Mouse (Mus musculus) layer of hippocampus, adult 18-20 months (tissue): ENCODE data around the gene Gm17660. TPM values are rescaled to one million over a fixed set of nuclear protein-coding genes. Genes with fewer than 3 reads are reported as not detected.
"Not testable (repeated sequence)": the region's sequence is repeated elsewhere in the genome, so short reads cannot be mapped to it uniquely, and the experiment has no call there.

ENCODE experiments used
- DNase-seq, 2 experiments: peaks; one replicate each; pipeline ENCODE4 v3.0.0; 2022; ENCODE audit warnings: low spot score in 2 of 2
- microRNA-seq, 2 experiments: library from miRNA; unstranded; fragments of <30 nt; microRNA quantifications; one replicate each; pipeline ENCODE4 v1.2.0; 2021
- total RNA-seq, 2 experiments: library from RNA; stranded (reverse); gene quantifications; 2 replicates each; pipeline ENCODE4 v1.2.3; 2021

Gm17660 gene
- total RNA-seq, 2 experiments from 2014 or later: not detected

- no peak for DNase-seq
Measured at GRCm38 (mm10) chr5:104043704-104044103, 33.7 kb downstream of the Gm17660 start.

- DNase-seq: no peak
Measured at GRCm38 (mm10) chr5:104042906-104043305, 34.5 kb downstream of the Gm17660 start.

- peak in 1 of 2 experiments; percentile 77 for DNase-seq
Measured at GRCm38 (mm10) chr5:104039154-104039932, 38.1 kb downstream of the Gm17660 start.

- no peak for DNase-seq
Measured at GRCm38 (mm10) chr5:104036686-104037085, 40.7 kb downstream of the Gm17660 start.

- no peak for DNase-seq
Measured at GRCm38 (mm10) chr5:104035824-104036223, 41.6 kb downstream of the Gm17660 start.

- DNase-seq: no peak
Measured at GRCm38 (mm10) chr5:104035066-104035465, 42.3 kb downstream of the Gm17660 start.

GRCm38 (mm10) chr5:104032434-104033097, 44.8 kb downstream of the Gm17660 start:
- DNase-seq: no peak

GRCm38 (mm10) chr5:104025245-104025854, 52.1 kb downstream of the Gm17660 start:
- DNase-seq: no peak

- DNase-seq: no peak
Measured at GRCm38 (mm10) chr5:104024762-104025161, 52.6 kb downstream of the Gm17660 start.

- not testable (repeated sequence) for DNase-seq
Measured at GRCm38 (mm10) chr5:104024193-104024592, 53.2 kb downstream of the Gm17660 start.

GRCm38 (mm10) chr5:104023289-104024020, 54.0 kb downstream of the Gm17660 start:
- no peak for DNase-seq

- DNase-seq: no peak
Measured at GRCm38 (mm10) chr5:104022558-104022957, 54.9 kb downstream of the Gm17660 start.

GRCm38 (mm10) chr5:104021597-104022378, 55.6 kb downstream of the Gm17660 start, which contains the start of gene Hsd17b11:
Gene Hsd17b11 (minus strand): TSS chr5:104021919.
- peak; percentile 51 to 78 for DNase-seq

Small RNA genes lying within 50 kb of the gene (microRNA-seq; reads per million reads assigned to microRNA genes)
- gene Mir5619: 0 to 0.99 reads per million in 2 experiments

Other genes with a start within 250 kb of the Gm17660 start
- 10 to 100 TPM; 35.2 to 35.7 TPM for gene Klhl8, start 166.3 kb downstream of the Gm17660 start, total RNA-seq
- not detected for gene Hsd17b13, start 100.2 kb downstream of the Gm17660 start, total RNA-seq
- gene Hsd17b11, start 55.7 kb downstream of the Gm17660 start, total RNA-seq: 10 to 100 TPM; 53.9 to 61.3 TPM
- gene Nudt9, start 31.3 kb downstream of the Gm17660 start, total RNA-seq: 10 to 100 TPM; 76.8 to 77.4 TPM
- 1,000 to 10,000 TPM; 1,467 to 1,533 TPM for gene Sparcl1, start 36.1 kb upstream of the Gm17660 start, total RNA-seq
- gene Dspp, start 93.1 kb upstream of the Gm17660 start, total RNA-seq: under 1 TPM in 1 of 2 experiments, not detected in 1; 0.08 TPM
- 1 to 10 TPM; 7.5 to 7.7 TPM for gene Dmp1, start 125.0 kb upstream of the Gm17660 start, total RNA-seq
- gene Ibsp, start 221.6 kb upstream of the Gm17660 start, total RNA-seq: under 1 TPM; 0.25 TPM
- not detected for gene Mepe, start 247.7 kb upstream of the Gm17660 start, total RNA-seq